Mouse (Mus musculus) activated CD4-positive, CD25-positive, alpha-beta regulatory T cell, adult 4 months (primary cell): ENCODE data around the gene Ranbp3l. TPM values are rescaled to one million over a fixed set of nuclear protein-coding genes. Genes with fewer than 3 reads are reported as not detected.

Experiments used
- ATAC-seq: one replicate; pipeline ENCODE4 v1.8.0; 2017
- polyA plus RNA-seq, 2 experiments: library from polyadenylated mRNA; unstranded; fragments of 100-300 nt; shearing (Covaris generic); gene quantifications; one replicate each; pipeline ENCODE4 v1.2.1; 2017

The Ranbp3l gene
- polyA plus RNA-seq, 2 experiments from 2014 or later, result 0.22 TPM; not detected in 1

DNA sequence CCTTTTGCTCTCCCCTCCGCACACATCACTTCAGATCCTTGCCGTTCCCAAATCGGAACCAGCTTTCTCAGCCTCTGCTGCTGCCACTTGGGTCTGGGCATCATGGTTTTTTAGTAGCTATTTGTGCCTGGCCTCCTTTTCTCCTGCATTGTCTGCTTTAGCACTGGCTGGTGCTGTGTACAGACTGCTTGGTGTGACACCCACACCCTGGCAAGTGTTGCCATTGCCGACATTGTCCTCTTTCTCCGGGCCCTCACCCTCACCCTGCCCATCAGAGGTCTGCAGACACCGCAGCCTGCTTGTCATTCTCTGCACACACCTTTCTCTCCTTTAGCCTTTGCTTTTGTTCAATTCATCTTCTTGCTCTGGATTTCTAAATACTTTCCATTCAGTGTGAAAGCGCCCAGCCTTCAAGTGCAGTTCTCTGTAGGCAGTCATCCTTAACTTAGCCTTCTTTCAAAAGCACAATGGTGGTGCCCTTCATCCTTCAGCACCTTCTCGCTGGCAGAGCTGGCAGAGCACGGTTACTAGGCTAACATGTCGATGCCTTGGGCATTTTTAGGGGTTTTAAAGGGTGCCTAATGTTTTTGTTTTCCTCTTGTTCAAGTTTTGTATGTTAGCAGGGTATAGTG is 132.8 kb downstream of the Ranbp3l start:
- ATAC-seq, result no peak

DNA sequence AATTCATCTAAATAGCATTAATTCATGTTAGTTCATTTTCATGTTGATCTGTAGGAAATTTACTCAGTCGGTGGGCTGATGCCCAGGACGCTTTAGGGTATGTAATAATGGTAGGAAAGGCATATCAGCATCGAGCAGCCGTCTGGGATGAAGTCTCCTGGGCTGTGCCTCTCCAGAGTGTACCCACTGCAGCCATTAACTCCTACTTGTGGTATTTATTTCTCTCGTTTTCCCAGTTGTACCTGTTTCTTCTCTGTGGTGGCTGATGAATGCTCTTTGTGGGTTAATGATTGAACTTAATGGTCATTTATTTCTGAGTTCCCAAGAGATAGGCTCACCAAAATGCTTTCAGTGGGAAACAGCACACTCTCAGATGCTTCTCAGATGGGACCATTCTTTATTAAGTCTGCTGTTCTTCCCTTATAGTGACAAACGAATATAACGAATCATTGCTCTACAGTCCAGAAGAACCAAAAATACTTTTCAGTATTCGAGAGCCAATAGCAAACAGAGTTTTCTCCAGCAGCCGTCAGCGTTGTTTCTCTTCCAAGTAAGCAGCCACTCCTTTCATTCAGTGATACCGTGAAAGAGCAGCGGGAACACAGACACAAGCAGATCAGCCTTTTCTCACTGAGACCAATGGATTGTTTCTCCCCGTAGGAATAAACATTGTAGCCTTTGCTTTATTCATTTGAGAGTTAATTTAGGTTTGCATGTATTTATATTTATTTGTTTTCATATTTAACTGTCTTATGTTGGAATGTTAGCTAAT is 138.7 kb downstream of the Ranbp3l start:
- ATAC-seq, result no peak

GRCm38 (mm10) chr15:9110526-9111347 is 143.0 kb downstream of the Ranbp3l start:
- no peak for ATAC-seq

DNA sequence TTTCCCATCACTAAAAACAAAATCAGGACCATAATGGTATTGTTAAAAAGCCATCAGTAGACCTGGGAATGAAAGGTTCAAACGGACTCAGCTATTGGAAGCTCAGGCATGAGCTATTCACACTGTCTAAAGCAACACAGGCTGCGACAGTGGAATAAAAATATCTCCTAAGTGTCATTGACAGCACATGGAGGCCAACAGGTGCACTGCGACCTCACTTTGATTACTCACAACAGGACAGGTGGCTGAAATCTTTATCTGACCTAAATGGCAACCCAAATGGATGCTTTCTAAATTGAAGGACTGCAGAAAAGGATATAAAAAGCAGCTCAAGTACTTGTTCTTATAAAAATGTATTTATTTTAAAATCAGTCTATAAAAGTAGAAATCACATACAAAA is 143.9 kb downstream of the Ranbp3l start:
- no peak for ATAC-seq

DNA sequence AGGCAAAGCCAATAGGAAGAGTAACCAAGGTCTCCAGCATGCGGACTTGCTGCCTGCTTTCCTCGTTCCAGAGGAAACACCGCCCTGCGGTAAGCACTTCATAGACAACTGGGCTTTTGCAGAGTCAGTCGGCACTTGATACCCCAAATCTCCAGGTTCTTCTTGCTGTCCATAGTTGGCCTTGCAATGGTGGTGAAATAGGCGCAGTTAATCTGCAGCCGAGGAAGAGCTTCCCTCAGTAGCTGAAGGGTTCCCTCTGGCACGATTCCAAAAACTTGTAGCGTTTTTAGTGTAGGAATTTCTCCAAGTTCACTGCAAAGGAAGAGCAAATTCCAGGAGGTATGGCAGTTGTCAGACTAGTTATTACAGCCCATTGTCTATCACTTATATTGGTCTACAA is 145.8 kb downstream of the Ranbp3l start:
- no peak for ATAC-seq

- ATAC-seq, result no peak
Observed at GRCm38 (mm10) chr15:9114131-9114530, 146.4 kb downstream of the Ranbp3l start.

GRCm38 (mm10) chr15:9114599-9114998 is 146.8 kb downstream of the Ranbp3l start:
- ATAC-seq, result no peak

Other genes with a start within 250 kb of the Ranbp3l start
- 1 to 10 TPM; 3.3 to 7.0 TPM for gene Nadk2, start 103.3 kb downstream of the Ranbp3l start, polyA plus RNA-seq
- 1 to 10 TPM; 3.0 to 3.6 TPM for gene Lmbrd2, start 172.6 kb downstream of the Ranbp3l start, polyA plus RNA-seq
- 1 to 10 TPM; 5.9 to 6.0 TPM for gene Skp2, start 187.5 kb downstream of the Ranbp3l start, polyA plus RNA-seq